Mouse (Mus musculus): ENCODE results near the gene Anxa9. TPM values are rescaled to one million over a fixed set of nuclear protein-coding genes. Genes with fewer than 3 reads are reported as not detected.

Anxa9 gene
- total and polyA plus RNA-seq, 2 experiments from 2014 or later = 0.27 to 0.32 TPM

DNA sequence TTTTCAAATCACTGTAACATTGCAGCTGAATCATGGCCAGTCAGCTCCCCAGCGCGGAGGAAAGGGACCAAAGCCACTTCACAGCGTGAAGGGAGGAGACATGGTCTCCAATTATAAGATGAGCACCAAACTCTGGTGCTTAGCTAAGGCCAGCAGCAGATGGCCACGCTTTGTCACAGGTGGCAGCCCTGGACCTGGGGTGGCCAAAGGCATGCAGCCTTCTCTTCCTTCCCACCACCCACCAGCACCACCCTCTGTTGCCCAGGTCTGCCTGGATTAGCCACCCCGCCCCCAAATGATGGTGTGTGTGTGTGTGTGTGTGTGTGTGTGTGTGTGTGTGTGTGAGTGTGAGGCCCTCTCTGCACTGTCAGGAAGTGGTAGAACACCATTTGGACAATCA lies 33.5 kb downstream of the Anxa9 start:
- WGBS = 85% methylated on average over 5 of the region's 5 CpGs
- no peak for TF ChIP-seq CTCF (IDR thresholded peaks at IDR 0.05)
- no peak overlapping the region for H3K27ac ChIP-seq (ENCODE audit: low read depth, low read length)
- H3K36me3 ChIP-seq (ENCODE audit: insufficient read depth, low read length) = peaks cover 8% of the 10 kb centered on the region; the same call in 1 of the 2 replicates
- H3K4me3 ChIP-seq (ENCODE audit: low read depth, low read length) = no peak overlapping the region
- H3K27me3 ChIP-seq (ENCODE audit: insufficient read depth, low read length) = no peaks in the 10 kb centered on the region
- H3K4me1 ChIP-seq (ENCODE audit: insufficient read depth, low read length) = no peaks in the 10 kb centered on the region
- DNase-seq (ENCODE audit: low spot score) = no peak
- no peaks in the 10 kb centered on the region for H3K9me3 ChIP-seq (ENCODE audit: low read length)
- ATAC-seq (ENCODE audit: low FRiP score) = no peak
- no peak overlapping the region for H3K9ac ChIP-seq (replicated peaks; ENCODE audit: low read length, poor library complexity, severe bottlenecking)
- no peak overlapping the region for H3K4me2 ChIP-seq (ENCODE audit: low read depth, low read length, poor library complexity, severe bottlenecking)

GRCm38 (mm10) chr3:95270766-95271364 lies 36.1 kb downstream of the Anxa9 start:
- no peak overlapping the region for H3K27ac ChIP-seq (ENCODE audit: low read depth, low read length)
- no peak for TF ChIP-seq CTCF (IDR thresholded peaks at IDR 0.05)
- DNase-seq (ENCODE audit: low spot score) = no peak
- no peaks in the 10 kb centered on the region for H3K9me3 ChIP-seq (ENCODE audit: low read length)
- no peak for ATAC-seq (ENCODE audit: low FRiP score)
- peaks cover 25% of the 10 kb centered on the region for H3K36me3 ChIP-seq (ENCODE audit: insufficient read depth, low read length)
- H3K9ac ChIP-seq (replicated peaks; ENCODE audit: low read length, poor library complexity, severe bottlenecking) = no peak overlapping the region
- 85% methylated on average over 12 of the region's 12 CpGs for WGBS
- no peaks in the 10 kb centered on the region for H3K27me3 ChIP-seq (ENCODE audit: insufficient read depth, low read length)
- no peaks in the 10 kb centered on the region for H3K4me1 ChIP-seq (ENCODE audit: insufficient read depth, low read length)
- no peak overlapping the region for H3K4me3 ChIP-seq (ENCODE audit: low read depth, low read length)
- H3K4me2 ChIP-seq (ENCODE audit: low read depth, low read length, poor library complexity, severe bottlenecking) = no peak overlapping the region

DNA sequence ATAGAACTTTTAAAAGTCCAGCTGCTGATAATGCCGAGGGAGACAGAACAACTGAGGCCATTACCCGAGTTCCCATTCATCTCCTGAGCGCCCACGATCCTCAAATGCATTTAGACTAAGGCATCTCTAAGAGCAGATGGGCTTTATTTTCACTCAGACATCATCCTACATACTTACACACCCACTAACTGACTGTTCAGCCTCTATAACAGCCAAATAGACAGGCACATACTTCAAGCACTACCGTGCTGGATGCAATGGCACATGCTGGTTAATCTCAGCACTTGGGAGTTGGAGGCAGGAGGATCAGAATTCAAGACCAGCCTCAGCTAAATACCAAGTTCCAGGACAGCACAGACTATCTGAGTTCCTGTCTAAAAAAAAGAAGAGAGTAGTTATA lies 37.2 kb downstream of the Anxa9 start:
- Histone ChIP-seq H3K9me3 (ENCODE audit: low read length) (no peaks in the 10 kb centered on the region), H3K36me3 (ENCODE audit: insufficient read depth, low read length) (peaks cover 29% of the 10 kb centered on the region), H3K9ac (replicated peaks; ENCODE audit: low read length, poor library complexity, severe bottlenecking) (no peak overlapping the region), H3K27ac (ENCODE audit: low read depth, low read length) (no peak overlapping the region), H3K4me2 (ENCODE audit: low read depth, low read length, poor library complexity, severe bottlenecking) (no peak overlapping the region), H3K4me3 (ENCODE audit: low read depth, low read length) (no peak overlapping the region), H3K27me3 (ENCODE audit: insufficient read depth, low read length) (no peaks in the 10 kb centered on the region), H3K4me1 (ENCODE audit: insufficient read depth, low read length) (no peaks in the 10 kb centered on the region)
- WGBS = 86% methylated on average over 5 of the region's 5 CpGs
- TF ChIP-seq CTCF (IDR thresholded peaks at IDR 0.05) = no peak
- no peak for ATAC-seq (ENCODE audit: low FRiP score)
- no peak for DNase-seq (ENCODE audit: low spot score)

DNA sequence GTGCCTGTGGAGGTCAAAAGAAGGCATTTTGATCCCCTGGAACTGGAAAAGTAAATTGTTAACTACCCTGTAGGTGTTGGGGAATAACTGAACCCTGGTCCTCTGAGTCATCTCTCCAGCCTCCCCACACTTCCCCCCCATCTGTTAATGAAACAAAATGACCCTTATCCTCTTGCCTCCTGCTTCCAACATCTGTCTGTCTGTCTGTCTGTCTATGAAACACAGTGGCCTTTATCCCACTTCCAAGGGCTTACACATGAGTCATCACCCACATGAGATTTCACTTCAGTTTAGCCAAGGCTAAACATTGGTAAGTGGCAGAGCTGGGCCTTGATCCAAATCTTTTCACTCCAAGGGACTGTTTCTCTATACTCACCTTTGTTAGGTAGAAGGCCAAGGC lies 39.1 kb downstream of the Anxa9 start:
- no peaks in the 10 kb centered on the region for H3K27me3 ChIP-seq (ENCODE audit: insufficient read depth, low read length)
- ATAC-seq (ENCODE audit: low FRiP score) (no peak), DNase-seq (ENCODE audit: low spot score) (no peak)
- H3K4me3 ChIP-seq (ENCODE audit: low read depth, low read length) = no peak overlapping the region
- no peak overlapping the region for H3K4me2 ChIP-seq (ENCODE audit: low read depth, low read length, poor library complexity, severe bottlenecking)
- H3K9me3 ChIP-seq (ENCODE audit: low read length) = no peaks in the 10 kb centered on the region
- no peak overlapping the region for H3K9ac ChIP-seq (replicated peaks; ENCODE audit: low read length, poor library complexity, severe bottlenecking)
- no peaks in the 10 kb centered on the region for H3K4me1 ChIP-seq (ENCODE audit: insufficient read depth, low read length)
- TF ChIP-seq CTCF (IDR thresholded peaks at IDR 0.05) = no peak
- H3K36me3 ChIP-seq (ENCODE audit: insufficient read depth, low read length) = peaks cover 45% of the 10 kb centered on the region
- H3K27ac ChIP-seq (ENCODE audit: low read depth, low read length) = no peak overlapping the region

GRCm38 (mm10) chr3:95266052-95266451 lies 40.9 kb downstream of the Anxa9 start:
- no peaks in the 10 kb centered on the region for H3K27me3 ChIP-seq (ENCODE audit: insufficient read depth, low read length)
- no peak for TF ChIP-seq CTCF (IDR thresholded peaks at IDR 0.05)
- H3K9ac ChIP-seq (replicated peaks; ENCODE audit: low read length, poor library complexity, severe bottlenecking) = no peak overlapping the region
- ATAC-seq (ENCODE audit: low FRiP score) (no peak), DNase-seq (ENCODE audit: low spot score) (no peak)
- no peak overlapping the region for H3K4me2 ChIP-seq (ENCODE audit: low read depth, low read length, poor library complexity, severe bottlenecking)
- no peak overlapping the region for H3K4me3 ChIP-seq (ENCODE audit: low read depth, low read length)
- no peaks in the 10 kb centered on the region for H3K4me1 ChIP-seq (ENCODE audit: insufficient read depth, low read length)
- H3K27ac ChIP-seq (ENCODE audit: low read depth, low read length) = no peak overlapping the region
- 97% methylated on average over 3 of the region's 3 CpGs for WGBS
- peaks cover 55% of the 10 kb centered on the region for H3K36me3 ChIP-seq (ENCODE audit: insufficient read depth, low read length)
- H3K9me3 ChIP-seq (ENCODE audit: low read length) = no peaks in the 10 kb centered on the region

- H3K27ac ChIP-seq (ENCODE audit: low read depth, low read length) = no peak overlapping the region
- ATAC-seq (ENCODE audit: low FRiP score) (no peak), DNase-seq (ENCODE audit: low spot score) (no peak)
- WGBS = 69% methylated on average over 1 of the region's 1 CpGs
- H3K9ac ChIP-seq (replicated peaks; ENCODE audit: low read length, poor library complexity, severe bottlenecking) = no peak overlapping the region
- peaks cover 58% of the 10 kb centered on the region for H3K36me3 ChIP-seq (ENCODE audit: insufficient read depth, low read length)
- no peaks in the 10 kb centered on the region for H3K4me1 ChIP-seq (ENCODE audit: insufficient read depth, low read length)
- H3K9me3 ChIP-seq (ENCODE audit: low read length) = no peaks in the 10 kb centered on the region
- H3K4me3 ChIP-seq (ENCODE audit: low read depth, low read length) = no peak overlapping the region
- no peak for TF ChIP-seq CTCF (IDR thresholded peaks at IDR 0.05)
- no peaks in the 10 kb centered on the region for H3K27me3 ChIP-seq (ENCODE audit: insufficient read depth, low read length)
- H3K4me2 ChIP-seq (ENCODE audit: low read depth, low read length, poor library complexity, severe bottlenecking) = no peak overlapping the region
Measured at GRCm38 (mm10) chr3:95264724-95265123, 42.3 kb downstream of the Anxa9 start.

All from midbrain, postnatal 0 days (tissue).